Mouse (Mus musculus): ENCODE measurements around the gene Gm21969. TPM values are rescaled to one million over a fixed set of nuclear protein-coding genes. Genes with fewer than 3 reads are reported as not detected.

Gene Gm21969
- polyA plus RNA-seq, 1 experiment from 2014 or later, result not detected

- Histone ChIP-seq H3K27me3 (ENCODE audit: insufficient read depth, low read length) (no peaks in the 10 kb centered on the region), H3K4me3 (replicated peaks; ENCODE audit: low read depth, low read length) (no peak overlapping the region), H3K36me3 (ENCODE audit: insufficient read depth, low read length) (no peaks in the 10 kb centered on the region), H3K4me2 (ENCODE audit: low read length) (no peak overlapping the region), H3K9ac (ENCODE audit: low read depth, low read length) (no peak overlapping the region), H3K4me1 (replicated peaks; ENCODE audit: insufficient read depth, low read length) (0 out of 2 replicates have a peak, but pooled peaks cover 4% of the 10 kb centered on the region), H3K9me3 (replicated peaks; ENCODE audit: low read length) (no peaks in the 10 kb centered on the region), H3K27ac (no peak overlapping the region)
- 0 out of 2 replicates have a peak, but pooled peaks have one; percentile 5 for TF ChIP-seq CTCF (IDR thresholded peaks at IDR 0.05; ENCODE audit: low read depth)
- DNase-seq (ENCODE audit: low spot score) (peak; percentile 40), ATAC-seq (replicated peaks; ENCODE audit: low FRiP score, low read depth) (0 out of 2 replicates have a peak, but pooled peaks have one; percentile 15)
- WGBS, result 6% methylated on average over 9 of the region's 9 CpGs
These were observed 94.8 kb downstream of the Gm21969 start for GRCm38 (mm10) chr4:139697755-139698154.

- Histone ChIP-seq H3K4me2 (ENCODE audit: low read length) (no peak overlapping the region), H3K27me3 (ENCODE audit: insufficient read depth, low read length) (no peaks in the 10 kb centered on the region), H3K27ac (no peak overlapping the region), H3K4me1 (replicated peaks; ENCODE audit: insufficient read depth, low read length) (0 out of 2 replicates have a peak, but pooled peaks cover 4% of the 10 kb centered on the region), H3K9ac (ENCODE audit: low read depth, low read length) (no peak overlapping the region), H3K36me3 (ENCODE audit: insufficient read depth, low read length) (no peaks in the 10 kb centered on the region), H3K9me3 (replicated peaks; ENCODE audit: low read length) (no peaks in the 10 kb centered on the region), H3K4me3 (replicated peaks; ENCODE audit: low read depth, low read length) (no peak overlapping the region)
- no peak; the same call in 1 of the 2 replicates for ATAC-seq (replicated peaks; ENCODE audit: low FRiP score, low read depth)
- peak; percentile 42 for DNase-seq (ENCODE audit: low spot score)
- 34% methylated on average over 8 of the region's 8 CpGs for WGBS
- TF ChIP-seq CTCF (IDR thresholded peaks at IDR 0.05; ENCODE audit: low read depth), result no peak
These were observed 95.6 kb downstream of the Gm21969 start for GRCm38 (mm10) chr4:139698602-139699001.

GRCm38 (mm10) chr4:139702914-139703313, 99.9 kb downstream of the Gm21969 start:
- TF ChIP-seq CTCF (IDR thresholded peaks at IDR 0.05; ENCODE audit: low read depth), result no peak

GRCm38 (mm10) chr4:139703468-139703867, 100.5 kb downstream of the Gm21969 start:
- peak; percentile 39; the same call in 1 of the 2 replicates for TF ChIP-seq CTCF (IDR thresholded peaks at IDR 0.05; ENCODE audit: low read depth)
- Histone ChIP-seq H3K4me1 (replicated peaks; ENCODE audit: insufficient read depth, low read length) (no peaks in the 10 kb centered on the region), H3K9ac (ENCODE audit: low read depth, low read length) (no peak overlapping the region), H3K27ac (no peak overlapping the region), H3K27me3 (ENCODE audit: insufficient read depth, low read length) (no peaks in the 10 kb centered on the region), H3K9me3 (replicated peaks; ENCODE audit: low read length) (no peaks in the 10 kb centered on the region), H3K4me2 (ENCODE audit: low read length) (no peak overlapping the region), H3K4me3 (replicated peaks; ENCODE audit: low read depth, low read length) (no peak overlapping the region), H3K36me3 (ENCODE audit: insufficient read depth, low read length) (no peaks in the 10 kb centered on the region)
- DNase-seq (ENCODE audit: low spot score) (no peak), ATAC-seq (replicated peaks; ENCODE audit: low FRiP score, low read depth) (no peak)
- 84% methylated on average over 11 of the region's 11 CpGs for WGBS

More at GRCm38 (mm10) chr4:139702914-139703313, 99.9 kb downstream of the Gm21969 start:
- ATAC-seq (replicated peaks; ENCODE audit: low FRiP score, low read depth), result no peak
- DNase-seq (ENCODE audit: low spot score), result no peak
- Histone ChIP-seq H3K9me3 (replicated peaks; ENCODE audit: low read length) (no peaks in the 10 kb centered on the region), H3K27me3 (ENCODE audit: insufficient read depth, low read length) (no peaks in the 10 kb centered on the region), H3K4me3 (replicated peaks; ENCODE audit: low read depth, low read length) (no peak overlapping the region), H3K36me3 (ENCODE audit: insufficient read depth, low read length) (no peaks in the 10 kb centered on the region), H3K27ac (no peak overlapping the region), H3K4me2 (ENCODE audit: low read length) (no peak overlapping the region), H3K9ac (ENCODE audit: low read depth, low read length) (no peak overlapping the region), H3K4me1 (replicated peaks; ENCODE audit: insufficient read depth, low read length) (no peaks in the 10 kb centered on the region)
- WGBS, result 71% methylated on average over 4 of the region's 4 CpGs

GRCm38 (mm10) chr4:139705986-139706385, 103.0 kb downstream of the Gm21969 start:
- Histone ChIP-seq H3K36me3 (ENCODE audit: insufficient read depth, low read length) (no peaks in the 10 kb centered on the region), H3K27ac (no peak overlapping the region), H3K4me2 (ENCODE audit: low read length) (no peak overlapping the region), H3K9ac (ENCODE audit: low read depth, low read length) (no peak overlapping the region), H3K27me3 (ENCODE audit: insufficient read depth, low read length) (no peaks in the 10 kb centered on the region), H3K4me1 (replicated peaks; ENCODE audit: insufficient read depth, low read length) (no peaks in the 10 kb centered on the region), H3K4me3 (replicated peaks; ENCODE audit: low read depth, low read length) (no peak overlapping the region), H3K9me3 (replicated peaks; ENCODE audit: low read length) (no peaks in the 10 kb centered on the region)
- 70% methylated on average over 5 of the region's 5 CpGs for WGBS
- no peak for DNase-seq (ENCODE audit: low spot score)
- no peak for TF ChIP-seq CTCF (IDR thresholded peaks at IDR 0.05; ENCODE audit: low read depth)
- ATAC-seq (replicated peaks; ENCODE audit: low FRiP score, low read depth), result no peak; the same call in 1 of the 2 replicates

- Histone ChIP-seq H3K36me3 (ENCODE audit: insufficient read depth, low read length) (no peaks in the 10 kb centered on the region), H3K9me3 (replicated peaks; ENCODE audit: low read length) (no peaks in the 10 kb centered on the region), H3K27ac (no peak overlapping the region), H3K4me2 (ENCODE audit: low read length) (no peak overlapping the region), H3K27me3 (ENCODE audit: insufficient read depth, low read length) (no peaks in the 10 kb centered on the region), H3K9ac (ENCODE audit: low read depth, low read length) (no peak overlapping the region), H3K4me3 (replicated peaks; ENCODE audit: low read depth, low read length) (no peak overlapping the region), H3K4me1 (replicated peaks; ENCODE audit: insufficient read depth, low read length) (no peaks in the 10 kb centered on the region)
- ATAC-seq (replicated peaks; ENCODE audit: low FRiP score, low read depth), result no peak
- no peak for TF ChIP-seq CTCF (IDR thresholded peaks at IDR 0.05; ENCODE audit: low read depth)
- 47% methylated on average over 25 of the region's 25 CpGs for WGBS
- DNase-seq (ENCODE audit: low spot score), result no peak
These were observed 107.7 kb downstream of the Gm21969 start for GRCm38 (mm10) chr4:139710467-139711334.

Small RNAs within 50 kb of the gene (microRNA-seq; reads per million reads assigned to microRNA genes)
- gene Gm25571 (not detected), gene Mir7020 (not detected)

Other genes starting within 250 kb of the Gm21969 start
- gene Iffo2, start 72.6 kb upstream of the Gm21969 start, polyA plus RNA-seq (2015; fragmentation: Nextera tagmentation; extraction: Ambion mirVana), result 4.8 and 5.1 TPM in 2 replicates
- gene Aldh4a1, start 19.7 kb downstream of the Gm21969 start, polyA plus RNA-seq (2015; fragmentation: Nextera tagmentation; extraction: Ambion mirVana), result 91.0 and 106 TPM in 2 replicates
- not detected in 2 replicates for gene Tas1r2, start 50.4 kb downstream of the Gm21969 start, polyA plus RNA-seq (2015; fragmentation: Nextera tagmentation; extraction: Ambion mirVana)
- not detected in 2 replicates for gene Pax7, start 230.3 kb downstream of the Gm21969 start, polyA plus RNA-seq (2015; fragmentation: Nextera tagmentation; extraction: Ambion mirVana)